Mouse (Mus musculus) frontal cortex, postnatal 36 days (tissue): Measurements from ENCODE around the gene Sec14l4.

Source experiments
- DNase-seq, 2 experiments: peaks; one replicate each; pipeline ENCODE4 v3.0.0; 2022; ENCODE audit warnings: low spot score in 2 of 2

Sec14l4 gene

DNA sequence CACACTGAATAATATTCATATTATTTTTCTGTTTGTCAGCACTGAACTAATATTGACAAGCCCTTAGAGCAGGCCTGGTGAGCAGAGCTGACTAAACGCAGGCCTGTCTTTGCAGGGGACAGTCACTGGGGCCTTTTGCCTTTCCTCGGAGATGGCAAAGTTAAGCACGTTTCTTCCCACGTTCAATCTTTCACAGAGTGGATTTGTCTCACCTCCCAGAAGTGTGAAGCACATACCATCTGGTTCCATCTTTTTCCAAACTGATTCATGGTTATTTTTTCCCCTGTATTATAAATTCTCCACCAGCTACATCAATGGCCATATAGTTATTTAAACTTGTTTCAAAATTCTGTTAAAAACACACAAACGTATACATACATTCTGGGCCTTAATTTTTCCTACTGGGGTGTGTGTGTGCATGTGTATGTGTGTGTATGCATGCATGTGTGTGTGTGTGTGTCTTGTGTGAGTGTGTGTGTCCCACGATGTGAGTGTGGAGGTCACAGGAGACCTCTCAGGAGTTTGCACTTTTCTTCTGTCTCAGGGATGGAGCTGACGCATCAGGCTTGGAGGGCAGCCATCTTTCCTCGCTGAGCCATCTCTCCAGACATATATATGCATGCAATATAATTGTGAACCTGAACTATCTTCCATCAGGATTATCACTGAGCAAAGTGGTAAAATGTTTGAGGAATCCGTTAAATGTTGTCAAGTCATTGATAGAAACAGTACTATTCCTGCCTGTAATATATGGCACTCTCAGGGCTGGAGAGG lies 3.5 kb upstream of the Sec14l4 start:
- peak; percentile 42 to 66 for DNase-seq

DNA sequence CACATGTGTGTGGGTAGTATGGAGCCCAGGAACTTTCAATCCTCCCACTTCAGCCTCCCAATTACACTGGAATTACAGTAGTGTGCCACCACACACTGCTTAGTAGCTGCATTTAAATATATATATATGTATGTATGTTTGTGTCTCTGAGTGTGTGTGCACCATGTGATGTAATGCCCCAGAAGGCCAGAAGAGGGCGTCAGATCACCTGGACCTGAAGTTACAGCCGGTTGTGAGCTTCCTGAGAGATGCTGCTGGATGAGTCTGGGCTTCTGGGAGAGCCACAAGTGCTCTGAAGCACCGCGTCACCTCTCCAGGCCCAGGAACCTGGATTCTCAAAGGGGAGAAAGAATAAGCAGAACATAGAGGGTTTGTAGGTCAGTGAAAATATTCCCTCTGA lies 1.9 kb upstream of the Sec14l4 start:
- no peak for DNase-seq

DNA sequence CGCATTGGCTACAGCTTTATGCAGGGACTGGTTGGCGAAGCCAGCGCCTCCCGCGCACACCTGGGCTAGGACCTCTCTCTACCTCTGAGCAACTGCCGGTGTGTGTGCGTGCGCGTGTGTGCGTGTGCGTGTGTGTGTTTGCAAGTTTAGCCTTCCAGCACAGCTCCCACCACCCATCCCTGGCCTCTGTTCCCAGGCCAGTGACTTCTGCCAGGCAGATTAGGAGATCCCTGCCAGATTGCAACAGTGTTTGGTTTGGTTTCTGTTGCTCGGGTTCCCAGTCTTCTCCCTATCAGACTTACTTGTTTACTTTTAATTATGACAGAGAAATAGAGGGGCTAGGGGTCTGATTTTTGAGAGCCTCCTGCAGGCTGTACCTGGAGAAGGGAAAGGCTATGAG lies 699 bp downstream of the Sec14l4 start:
- no peak for DNase-seq

DNA sequence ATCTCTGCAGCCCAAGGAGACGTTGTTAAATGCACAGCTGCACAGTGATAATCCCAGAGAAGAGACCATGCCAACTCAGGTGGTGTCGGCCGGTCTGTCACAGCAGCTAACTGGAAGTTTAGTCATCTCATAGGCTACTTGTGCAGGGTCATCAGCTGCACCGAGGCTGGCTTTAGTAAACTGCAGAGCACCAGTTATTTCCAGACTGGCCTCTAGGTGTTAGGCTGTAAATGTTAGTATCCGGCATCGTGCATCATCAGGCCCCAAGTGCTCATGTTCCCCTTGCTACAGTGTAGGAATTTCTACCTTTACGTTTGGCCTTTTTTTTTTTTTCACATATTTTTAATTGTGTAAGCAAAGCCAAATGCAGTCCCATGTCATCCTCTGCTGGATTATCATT lies 2.2 kb downstream of the Sec14l4 start:
- no peak for DNase-seq

DNA sequence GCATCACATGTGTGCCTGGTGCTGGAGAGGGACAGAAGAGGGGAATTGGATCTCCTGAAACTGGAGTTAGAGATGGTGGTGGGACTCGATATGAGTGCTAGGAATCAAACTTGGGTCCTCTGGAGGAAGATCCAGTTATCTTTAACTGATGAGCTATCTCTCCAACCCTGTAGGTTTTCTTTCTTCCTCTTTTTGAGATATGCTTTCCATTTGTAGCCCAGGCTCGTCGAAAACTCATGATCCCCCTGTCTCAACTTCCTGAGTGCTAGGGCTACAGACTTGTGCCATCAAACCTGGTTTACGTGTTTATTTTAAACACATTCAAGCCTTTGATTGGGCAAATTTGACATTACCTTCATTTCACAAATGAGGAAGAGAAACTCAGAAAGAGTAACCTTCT lies 2.9 kb downstream of the Sec14l4 start:
- no peak for DNase-seq

DNA sequence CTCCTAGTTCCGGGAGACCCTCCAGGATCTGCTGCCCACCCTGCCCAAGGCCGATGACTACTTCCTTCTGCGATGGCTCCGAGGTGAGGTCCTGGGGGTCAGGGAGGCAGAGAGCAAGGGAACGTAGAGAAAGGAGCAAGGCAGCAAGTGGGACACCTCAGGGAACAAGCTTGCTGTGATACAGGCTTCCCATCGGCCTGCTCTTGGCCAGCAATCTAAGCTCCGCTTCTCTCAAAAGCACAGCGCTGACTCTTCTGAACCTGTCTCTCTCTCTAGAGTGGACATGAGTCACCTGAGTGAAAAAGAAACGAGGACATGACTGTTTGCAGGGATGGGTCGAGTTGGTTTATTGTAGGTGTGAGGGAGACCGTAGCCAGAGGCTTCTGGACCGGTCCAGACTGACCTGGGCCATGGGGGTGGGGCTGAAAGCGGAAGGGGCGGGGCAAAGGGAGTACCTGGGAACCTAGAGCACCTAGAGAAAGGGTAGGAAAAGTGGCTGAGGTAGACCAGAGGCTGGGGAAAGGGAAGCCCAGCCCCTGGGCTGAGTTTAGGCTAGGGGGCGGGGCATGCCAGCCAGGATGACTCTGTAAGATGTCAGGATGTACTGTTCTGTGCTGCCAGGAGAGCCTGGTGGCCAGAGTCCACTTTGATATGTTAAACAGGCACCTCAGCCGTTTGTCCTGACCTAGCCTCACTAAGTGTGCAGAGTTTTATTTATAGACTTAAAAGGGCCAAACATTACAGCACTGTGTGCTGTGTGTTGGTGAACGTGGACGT lies 4.0 kb downstream of the Sec14l4 start:
- DNase-seq: no peak

DNA sequence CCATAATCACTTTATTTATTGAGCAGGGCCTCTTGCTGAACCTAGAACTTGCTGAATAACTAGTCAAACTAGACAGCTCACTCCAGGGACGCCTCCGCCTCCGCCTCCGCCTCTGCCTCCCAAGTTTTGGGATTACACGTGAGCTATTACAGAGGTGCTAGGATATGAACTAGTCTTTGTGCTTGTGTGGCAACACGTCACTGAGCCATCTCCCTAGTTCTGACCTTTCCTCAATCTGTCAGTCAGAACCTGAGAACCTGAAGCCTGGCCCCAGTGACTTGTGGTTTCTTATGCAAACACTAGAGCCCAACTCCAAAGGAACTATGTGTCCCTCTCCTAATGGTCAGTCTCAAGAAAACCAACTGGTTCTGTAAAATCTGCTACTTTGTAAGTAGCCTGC lies 4.7 kb downstream of the Sec14l4 start:
- no peak for DNase-seq

DNA sequence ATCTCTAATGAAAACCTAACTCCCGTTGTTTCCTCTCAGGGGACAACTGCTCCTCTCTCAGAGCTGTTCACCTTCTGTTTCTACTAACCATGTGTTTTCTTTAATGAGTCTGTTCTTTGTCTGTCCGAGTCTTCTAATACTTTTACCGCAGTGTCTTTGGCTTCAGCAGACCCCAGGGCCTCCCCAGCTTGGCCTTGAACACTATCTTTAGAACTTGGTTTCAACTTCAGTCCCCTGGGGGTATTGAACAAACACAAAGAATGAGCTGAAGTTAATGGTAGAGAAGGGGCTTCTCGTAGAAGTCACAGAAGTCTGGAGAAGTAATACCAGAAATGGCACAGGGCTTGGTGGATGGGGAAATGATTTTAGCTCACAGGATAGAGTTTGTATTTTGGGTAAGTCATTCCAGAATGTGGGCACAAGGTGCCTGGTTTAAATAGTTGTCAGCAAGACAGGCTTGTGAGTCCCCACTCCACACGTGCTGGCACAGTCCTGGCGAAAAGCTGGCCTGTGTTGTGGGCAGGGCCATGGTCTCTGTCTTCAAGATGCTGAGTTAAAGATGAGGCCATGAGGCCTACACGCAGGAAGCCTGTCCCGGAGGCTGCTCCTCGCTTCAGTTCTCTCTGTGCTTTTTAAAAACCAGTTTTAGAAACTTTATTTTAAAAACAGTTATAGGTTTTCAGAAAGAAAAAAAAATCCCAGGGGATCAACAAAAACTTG lies 5.3 kb downstream of the Sec14l4 start:
- DNase-seq: no peak

DNA sequence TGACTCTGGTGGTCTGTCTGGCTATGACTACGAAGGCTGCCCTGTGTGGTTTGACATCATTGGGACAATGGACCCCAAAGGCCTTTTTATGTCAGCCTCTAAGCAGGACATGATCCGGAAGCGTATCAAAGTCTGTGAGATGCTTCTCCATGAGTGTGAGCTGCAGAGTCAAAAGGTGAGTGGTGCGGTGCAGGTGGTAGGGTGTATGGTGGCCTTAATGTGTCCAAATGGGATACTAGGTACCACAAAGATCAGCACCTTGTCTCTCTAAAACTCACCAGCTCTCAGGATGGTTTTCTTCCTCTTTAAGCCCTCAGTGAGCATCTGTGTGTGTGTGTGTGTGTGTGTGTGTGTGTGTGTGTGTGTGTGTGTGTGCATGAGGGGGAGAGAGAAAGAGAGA lies 8.7 kb downstream of the Sec14l4 start:
- DNase-seq: no peak

DNA sequence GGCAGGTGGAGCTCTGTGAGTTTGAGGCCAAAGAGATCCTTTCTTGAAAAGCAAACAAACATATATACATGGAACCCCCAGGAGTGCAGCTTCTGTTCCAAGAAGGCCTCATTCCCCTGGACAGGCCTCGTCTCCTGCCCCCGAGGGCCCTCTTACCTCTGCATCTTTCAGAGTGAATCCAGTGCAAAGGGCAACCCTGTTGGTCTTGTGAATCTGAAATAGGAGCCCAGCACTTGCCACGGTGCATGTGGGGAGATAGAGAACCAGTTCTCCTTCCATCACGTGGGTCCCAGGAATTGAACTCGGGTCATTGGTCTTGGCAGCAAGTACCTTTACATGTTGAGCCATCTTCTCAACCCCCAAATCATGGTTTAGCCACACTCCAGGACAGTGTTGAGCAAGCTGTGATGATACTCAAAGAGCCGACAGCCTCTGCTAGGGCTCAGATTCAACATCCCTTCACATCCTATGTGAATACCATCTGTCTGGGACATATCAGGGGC lies 9.9 kb downstream of the Sec14l4 start:
- no peak for DNase-seq

DNA sequence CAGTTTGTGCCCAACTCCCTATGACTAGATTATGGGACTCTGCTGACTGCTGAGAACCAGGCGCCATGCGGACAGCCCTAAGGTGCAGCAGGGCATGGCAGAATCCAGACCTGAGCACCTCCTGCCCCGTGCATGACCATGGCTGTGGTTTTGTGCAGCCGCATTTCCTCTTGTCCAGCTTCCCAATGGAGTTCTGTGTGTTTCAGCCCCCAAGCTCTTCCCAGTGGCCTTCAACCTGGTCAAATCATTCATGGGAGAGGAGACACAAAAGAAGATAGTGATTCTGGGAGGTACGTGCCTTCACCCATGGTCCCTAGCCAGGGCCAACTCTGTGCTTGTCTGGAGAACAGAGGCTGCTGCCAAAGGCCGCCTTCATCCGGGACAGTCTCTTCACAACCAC lies 11.8 kb downstream of the Sec14l4 start:
- no peak for DNase-seq

DNA sequence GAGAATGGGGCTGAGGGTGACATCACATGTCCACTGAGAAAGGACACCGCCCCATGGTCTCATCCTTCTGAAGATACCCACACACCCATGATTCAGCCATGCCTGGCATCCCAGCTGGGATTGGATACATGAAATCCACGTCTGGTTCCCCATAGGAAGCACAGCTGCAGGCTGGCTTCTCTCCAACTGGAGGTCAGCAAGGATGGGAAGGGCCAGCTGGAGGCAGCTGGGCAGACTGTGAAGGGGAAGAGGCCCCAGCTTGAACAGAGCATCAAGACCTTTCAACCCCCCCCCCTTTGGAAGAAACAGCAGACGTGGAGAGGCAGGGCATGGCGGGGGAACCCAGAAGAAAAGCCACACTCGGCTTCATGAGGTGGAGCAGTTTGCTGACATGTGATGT lies 15.3 kb downstream of the Sec14l4 start:
- no peak for DNase-seq

DNA sequence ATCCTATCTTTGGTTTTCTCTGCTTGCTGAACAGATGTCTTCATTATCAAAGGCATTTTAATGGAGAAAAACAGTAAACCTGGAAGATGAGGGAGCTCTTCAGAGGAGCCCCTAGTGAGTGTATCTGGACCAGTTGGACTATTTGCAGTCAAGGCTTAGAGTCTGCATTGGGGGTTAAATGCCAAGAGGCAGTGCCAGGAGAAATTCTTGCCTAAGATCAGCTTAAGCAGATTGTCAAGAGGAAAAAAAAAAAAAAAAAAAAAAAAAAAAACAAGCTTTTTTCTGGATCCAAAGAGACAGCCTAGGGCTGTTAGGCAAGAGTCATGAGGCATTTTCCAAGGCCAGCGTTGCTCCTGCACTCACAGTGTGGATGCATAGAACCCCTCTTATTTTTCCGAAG lies 16.5 kb downstream of the Sec14l4 start:
- no peak for DNase-seq

DNA sequence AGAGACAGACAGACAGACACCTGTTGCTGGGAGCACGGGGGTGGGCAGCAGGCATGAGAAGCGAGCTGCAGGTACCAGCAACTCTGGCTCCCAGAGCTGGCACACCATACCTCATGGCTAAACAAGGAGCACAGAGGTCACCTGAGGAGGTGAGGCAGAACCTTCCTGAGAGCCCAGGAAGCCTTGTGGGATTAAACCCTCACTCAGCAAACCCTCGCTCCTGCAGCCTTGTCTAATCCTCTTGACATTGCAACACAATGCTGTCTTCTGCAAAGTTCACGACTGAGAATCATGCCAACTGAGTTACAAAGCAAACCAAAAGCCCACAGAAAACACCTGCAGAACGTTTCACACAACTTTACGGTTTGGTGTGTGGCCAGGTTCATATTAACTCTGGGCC lies 17.2 kb downstream of the Sec14l4 start:
- DNase-seq: no peak

DNA sequence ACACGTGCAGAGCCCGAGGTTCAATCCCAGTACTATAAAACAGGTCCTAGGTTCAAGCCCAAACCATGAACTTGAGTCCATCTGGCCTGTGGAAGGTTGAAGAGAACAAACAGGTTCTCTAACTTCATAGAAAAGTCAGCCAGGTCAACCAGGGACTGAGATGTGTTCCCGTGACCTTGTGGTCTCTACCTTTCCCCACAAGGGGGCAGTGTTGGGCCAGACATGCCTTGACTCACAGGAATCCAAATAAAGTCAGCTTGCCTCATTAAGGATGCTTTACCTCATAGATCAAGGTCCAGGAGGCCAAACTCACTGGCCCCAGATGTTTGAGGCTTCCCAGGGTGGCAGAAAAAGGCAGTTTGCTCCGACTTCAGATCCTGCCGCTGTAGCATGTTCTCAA lies 22.3 kb downstream of the Sec14l4 start:
- DNase-seq: peak; percentile 75 to 76

DNA sequence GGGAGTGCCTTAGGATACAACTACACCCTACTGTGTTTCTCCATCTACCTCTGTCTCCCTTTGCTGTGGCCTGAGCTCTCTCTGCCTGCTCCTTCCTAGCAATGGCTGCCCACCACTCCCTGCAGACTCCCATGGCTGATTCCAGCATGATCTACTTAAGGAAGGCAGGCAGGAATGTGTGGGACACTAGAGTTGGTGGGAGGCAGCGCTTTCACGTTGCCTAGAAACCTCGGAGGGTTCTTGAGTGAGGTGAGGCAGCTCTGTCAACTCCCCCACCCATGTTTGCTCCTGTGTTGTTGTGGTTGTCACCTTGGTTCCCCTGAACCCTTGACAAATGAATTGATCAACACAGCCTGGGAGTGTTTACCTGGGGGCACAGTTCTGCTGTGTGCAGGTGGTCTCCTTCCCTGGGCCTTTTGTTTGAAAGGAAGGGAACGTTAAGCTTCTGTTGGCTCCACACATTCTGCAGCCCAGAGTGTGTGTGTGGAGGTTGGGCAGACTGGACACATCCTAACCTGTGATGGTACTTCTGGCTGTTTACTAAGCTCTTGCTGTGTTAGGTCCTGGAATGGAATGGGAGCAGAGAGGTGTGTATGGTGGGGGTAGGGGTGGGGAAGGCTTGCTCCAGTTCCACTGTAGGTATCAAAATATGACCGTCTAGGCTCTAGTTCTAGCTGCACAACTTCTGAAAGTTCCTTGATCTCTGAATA lies 29.8 kb downstream of the Sec14l4 start:
- peak; percentile 25 to 31 for DNase-seq

DNA sequence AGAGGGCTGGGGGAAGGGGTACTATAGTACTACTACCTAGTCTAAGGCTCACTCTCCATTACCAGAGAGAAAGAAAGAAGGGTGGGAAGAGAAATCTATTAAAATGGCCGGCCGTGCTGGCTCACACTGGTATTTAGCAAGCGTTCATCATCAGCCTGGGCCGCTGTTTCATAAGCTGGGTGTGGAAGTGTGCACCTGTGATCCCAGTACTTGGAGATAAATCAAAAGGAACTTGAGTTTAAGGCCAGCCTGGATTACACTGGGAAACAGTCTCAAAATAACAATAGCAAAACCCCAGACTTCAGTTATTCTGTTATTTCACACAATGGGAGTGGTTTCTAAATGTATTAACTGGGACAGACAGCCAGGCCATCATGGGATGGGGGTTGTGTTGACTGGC lies 31.3 kb downstream of the Sec14l4 start:
- no peak for DNase-seq

DNA sequence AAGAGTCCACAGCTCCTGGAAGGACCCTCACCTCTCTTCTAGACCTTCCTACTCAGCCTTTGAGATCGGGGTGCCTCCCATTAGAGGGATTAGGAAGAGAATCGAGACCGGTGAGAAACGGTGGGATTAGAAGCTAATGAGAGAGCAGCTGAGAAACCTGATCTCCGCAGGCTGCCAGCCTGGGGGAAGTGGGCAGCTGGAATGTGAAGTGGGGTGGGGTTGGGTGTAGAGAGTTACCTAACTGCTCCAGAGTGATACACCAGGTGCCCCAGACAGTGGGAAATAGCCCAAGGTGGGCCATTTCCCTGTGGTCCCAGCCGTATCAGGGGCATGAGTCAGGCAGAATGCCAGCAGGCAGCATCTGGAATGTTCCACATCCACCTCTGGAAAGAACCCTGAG lies 31.7 kb downstream of the Sec14l4 start:
- DNase-seq: no peak

DNA sequence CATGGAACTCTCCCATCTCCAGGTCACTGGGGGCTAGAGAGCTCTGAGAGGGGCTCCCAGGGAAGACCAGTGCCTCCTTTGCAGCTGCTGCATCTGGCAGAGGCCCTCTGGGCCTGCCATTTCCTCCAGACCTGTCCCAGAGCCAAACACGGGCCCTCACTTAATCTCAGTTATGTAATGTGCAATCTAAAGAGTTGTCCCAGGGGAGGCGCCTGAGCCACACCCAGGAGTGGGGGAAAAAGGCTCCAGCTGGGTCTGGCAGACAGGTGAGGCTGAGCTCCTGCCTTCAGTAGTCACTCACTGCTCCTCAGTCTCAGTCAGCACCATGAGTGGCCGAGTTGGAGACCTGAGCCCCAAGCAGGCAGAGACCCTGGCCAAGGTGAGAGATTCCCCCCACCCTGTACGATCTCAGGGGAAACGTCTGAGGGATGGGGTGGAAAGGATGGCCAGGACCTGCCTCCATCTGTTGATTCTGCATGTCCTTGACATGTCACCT lies 33.4 kb downstream of the Sec14l4 start, which contains the start of gene Sec14l3:
TSS of gene Sec14l3 (plus strand) at position 215 of the 496 bp plus-strand sequence.
- no peak for DNase-seq

DNA sequence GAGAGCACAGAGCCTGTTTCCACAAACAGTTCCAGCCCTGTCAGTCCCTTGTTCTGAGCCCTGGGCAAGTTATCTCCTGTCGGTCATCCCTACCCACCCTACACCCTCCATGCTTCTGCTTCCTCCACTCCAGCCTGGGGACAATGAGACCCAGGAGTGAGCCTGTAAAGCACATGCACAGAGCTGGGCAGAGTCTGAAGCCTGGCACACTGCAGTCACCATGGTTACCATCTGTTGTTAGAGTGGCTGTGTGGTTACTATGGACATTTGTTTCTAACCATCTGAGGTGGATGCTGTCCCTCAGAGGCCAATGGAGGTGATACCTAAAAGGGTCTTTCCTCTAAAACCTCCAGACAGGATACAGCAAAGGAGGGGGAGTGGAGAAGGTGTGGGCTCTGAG lies 38.4 kb downstream of the Sec14l4 start:
- DNase-seq: no peak

DNA sequence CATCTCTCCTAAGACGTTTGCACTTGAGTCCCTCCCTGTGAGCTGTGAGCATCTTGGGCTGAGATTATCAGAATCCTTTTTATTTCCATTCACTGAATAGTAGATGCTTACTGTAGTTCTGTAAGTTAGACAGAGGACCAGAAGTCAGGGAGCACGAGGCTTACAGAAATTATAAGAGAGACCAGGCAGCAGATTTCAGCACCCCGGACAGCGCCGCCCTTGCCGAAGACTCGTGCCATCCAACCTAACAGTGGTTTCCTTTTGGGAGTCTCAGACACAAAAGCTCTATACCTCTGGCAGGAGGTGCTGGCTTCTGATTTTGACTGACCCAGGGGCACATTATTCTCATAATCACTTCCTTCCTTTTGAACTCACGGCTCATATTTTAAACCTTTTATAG lies 45.4 kb downstream of the Sec14l4 start:
- DNase-seq: no peak
